Mouse (Mus musculus): ENCODE data around the gene Vgll4.

DNA sequence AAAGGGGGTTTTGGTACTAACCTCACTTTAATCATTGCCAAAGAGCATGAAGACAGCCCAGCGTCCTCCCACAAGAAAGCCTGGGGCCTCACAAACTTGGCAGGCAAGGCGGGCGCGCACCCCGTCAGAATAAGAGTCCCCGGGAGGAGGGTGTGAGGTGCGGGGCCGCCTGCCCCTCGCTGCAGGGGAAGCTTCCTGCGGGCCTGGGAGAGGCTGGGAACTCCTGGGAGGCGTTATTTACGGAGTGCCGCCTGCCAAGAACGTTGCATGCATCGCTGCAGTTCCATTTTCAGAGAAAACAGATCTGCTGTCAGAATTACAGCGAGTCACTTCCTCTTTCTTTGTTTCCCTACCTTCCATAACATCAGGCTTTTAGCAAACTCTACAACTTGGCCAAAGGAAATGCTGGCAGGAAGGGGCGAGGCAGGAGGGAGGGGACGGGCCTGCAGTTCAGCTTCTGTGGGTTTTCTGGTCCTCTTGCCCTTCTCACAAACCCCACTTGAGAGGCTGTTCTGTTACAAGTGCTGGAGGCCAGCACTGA, 94.7 kb downstream of the Vgll4 start:
- no peak for TF ChIP-seq EP300 (IDR thresholded peaks at IDR 0.05; ENCODE audit: low read depth)
- TF ChIP-seq CTCF (IDR thresholded peaks at IDR 0.05; ENCODE audit: low read depth) = no peak

Measured in liver, embryonic 14.5 days (tissue).